Comparison of ENCODE assay signal across 28 mouse cellular contexts in the genomic region with DNA sequence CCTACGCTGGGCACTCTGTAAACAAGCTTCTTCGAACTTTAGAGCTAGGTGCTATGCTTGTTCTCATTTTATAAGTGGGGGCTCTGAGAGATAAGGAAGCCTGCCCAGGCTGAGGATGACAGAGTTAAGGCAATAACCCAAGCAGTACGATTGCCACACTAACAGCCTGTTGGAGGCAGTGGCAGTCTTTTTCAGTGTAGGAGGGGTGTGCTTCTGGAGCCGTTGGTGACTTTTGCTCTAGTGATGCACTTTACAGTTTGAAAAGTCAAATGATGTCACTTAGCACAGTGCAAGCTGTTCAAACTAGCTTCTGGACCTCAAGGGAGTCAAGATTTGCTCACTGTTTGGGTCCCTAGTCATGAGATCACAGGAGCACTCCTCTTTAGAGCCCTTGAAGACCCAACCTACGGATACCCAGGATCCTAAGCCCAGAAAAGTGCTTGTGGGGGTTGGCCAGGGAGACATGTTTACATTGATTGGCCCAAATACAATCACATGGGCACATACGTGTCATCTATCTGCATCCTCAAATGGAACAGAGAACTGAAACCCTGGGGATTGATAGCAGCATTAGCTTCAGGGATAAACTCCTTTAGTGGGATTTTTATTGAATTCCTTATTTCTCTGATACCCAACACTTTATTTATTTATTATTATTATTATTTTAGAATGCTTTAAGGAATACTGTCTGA.
A peak's percentile ranks its signal among the peaks of the same experiment; 100 is the strongest.
DNase-seq lines count a peak whose midpoint lies in the region; ATAC-seq lines count a peak whose summit lies in the region.
"Had no signal": no experiment of that assay in that cellular context is flagged by ENCODE, and none has a peak within 500 bp of the region (broad histone marks: within the 10 kb centered on the region; RNA-seq: fewer than 3 reads in every experiment).

No protein-coding gene starts in this region.

- H3K27me3 ChIP-seq in liver, embryonic 12.5 days (replicated peaks), result no peaks in the 10 kb centered on the region
- H3K27me3 ChIP-seq in embryonic facial prominence, embryonic 10.5 days (replicated peaks; ENCODE audit: low read depth, poor library complexity, severe bottlenecking), result no peaks in the 10 kb centered on the region
- H3K27me3 ChIP-seq: heart, embryonic 13.5 days; hindbrain, embryonic 13.5 days; liver, embryonic 15.5 days; midbrain, embryonic 15.5 days; neural tube, embryonic 13.5 days; Patski had no signal

- 63% methylated on average over 6 of the region's 6 CpGs for WGBS in liver, embryonic 12.5 days (ENCODE audit: insufficient replicate concordance)
- 90% methylated on average over 6 of the region's 6 CpGs for WGBS in embryonic facial prominence, embryonic 10.5 days

- intact Hi-C loops in heart, postnatal 14 days (cut with DNase I), result no loop called here

- H3K9me3 ChIP-seq in liver, embryonic 12.5 days (replicated peaks), result no peaks in the 10 kb centered on the region
- no peaks in the 10 kb centered on the region for H3K9me3 ChIP-seq in embryonic facial prominence, embryonic 10.5 days
- H3K9me3 ChIP-seq: heart, embryonic 13.5 days; hindbrain, embryonic 13.5 days; liver, embryonic 15.5 days; midbrain, embryonic 15.5 days; neural tube, embryonic 13.5 days had no signal

- no peak overlapping the region for H3K9ac ChIP-seq in liver, embryonic 12.5 days
- H3K9ac ChIP-seq: heart, embryonic 13.5 days; hindbrain, embryonic 13.5 days; liver, embryonic 15.5 days; midbrain, embryonic 15.5 days; neural tube, embryonic 13.5 days had no signal

- H3K4me3 ChIP-seq in liver, embryonic 12.5 days, result no peak overlapping the region
- no peak overlapping the region for H3K4me3 ChIP-seq in embryonic facial prominence, embryonic 10.5 days
- H3K4me3 ChIP-seq: heart, embryonic 13.5 days; hindbrain, embryonic 13.5 days; layer of hippocampus, adult 2 months; liver, embryonic 15.5 days; midbrain, embryonic 15.5 days; myocyte; neural tube, embryonic 13.5 days had no signal

- peak; percentile 89 for DNase-seq in heart, adult 11 months
- no peak for DNase-seq in heart, postnatal 14 days
- no peak for DNase-seq in liver
- DNase-seq in embryonic facial prominence, embryonic 10.5 days (ENCODE audit: low spot score), result no peak
- DNase-seq in retina, postnatal 1 day, result no peak
- DNase-seq: adrenal gland, adult 8-10 months; cerebellum, adult 2 months; cerebellum, postnatal 25 days; embryo, embryonic 11 days; gastrocnemius, postnatal 25 days; heart, postnatal 36 days; kidney, postnatal 25 days; lung, postnatal 10 days; thymus, postnatal 36 days had no signal

- peaks cover 26% of the 10 kb centered on the region for H3K4me1 ChIP-seq in liver, embryonic 12.5 days
- H3K4me1 ChIP-seq in embryonic facial prominence, embryonic 10.5 days, result peaks cover 23% of the 10 kb centered on the region
- H3K4me1 ChIP-seq: midbrain, embryonic 15.5 days had no signal

- H3K36me3 ChIP-seq in liver, embryonic 12.5 days, result no peaks in the 10 kb centered on the region
- no peaks in the 10 kb centered on the region for H3K36me3 ChIP-seq in embryonic facial prominence, embryonic 10.5 days (replicated peaks)
- H3K36me3 ChIP-seq: heart, embryonic 13.5 days; hindbrain, embryonic 13.5 days; liver, embryonic 15.5 days; midbrain, embryonic 15.5 days; neural tube, embryonic 13.5 days had no signal

- peak; percentile 31; the same call in 1 of the 2 replicates for ATAC-seq in liver, embryonic 12.5 days
- peak; percentile 26; the same call in 1 of the 2 replicates for ATAC-seq in common myeloid progenitor, adult 5-6 weeks (replicated peaks; ENCODE audit: low read depth, poor library complexity, severe bottlenecking)
- ATAC-seq in megakaryocyte, adult 5-6 weeks (ENCODE audit: poor library complexity, severe bottlenecking), result peak; percentile 25
- ATAC-seq: CD4-positive, CD25-positive, alpha-beta regulatory T cell, adult 4 months; forebrain, embryonic 14.5 days; inflammation-experienced regulatory T-cells, adult 6 months; midbrain, embryonic 15.5 days; Patski had no signal

- no peak overlapping the region for H3K4me2 ChIP-seq in liver, embryonic 12.5 days
- H3K4me2 ChIP-seq: heart, embryonic 13.5 days; hindbrain, embryonic 13.5 days; liver, embryonic 15.5 days; midbrain, embryonic 15.5 days; neural tube, embryonic 13.5 days had no signal

- H3K27ac ChIP-seq in liver, embryonic 12.5 days, result no peak overlapping the region
- H3K27ac ChIP-seq in embryonic facial prominence, embryonic 10.5 days (replicated peaks), result no peak overlapping the region
- H3K27ac ChIP-seq: heart, embryonic 13.5 days; hindbrain, embryonic 13.5 days; layer of hippocampus, adult 2 months; liver, embryonic 15.5 days; midbrain, embryonic 15.5 days; neural tube, embryonic 13.5 days had no signal
